Mouse (Mus musculus): ENCODE data around the gene Ugt2b1. TPM values are rescaled to one million over a fixed set of nuclear protein-coding genes. Genes with fewer than 3 reads are reported as not detected.
"Not testable (repeated sequence)": the region's sequence is repeated elsewhere in the genome, so short reads cannot be mapped to it uniquely, and the experiment has no call there.

Gene Ugt2b1
- not detected in 2 replicates for polyA plus RNA-seq (2015; fragmentation: Nextera tagmentation; extraction: Ambion mirVana)

DNA sequence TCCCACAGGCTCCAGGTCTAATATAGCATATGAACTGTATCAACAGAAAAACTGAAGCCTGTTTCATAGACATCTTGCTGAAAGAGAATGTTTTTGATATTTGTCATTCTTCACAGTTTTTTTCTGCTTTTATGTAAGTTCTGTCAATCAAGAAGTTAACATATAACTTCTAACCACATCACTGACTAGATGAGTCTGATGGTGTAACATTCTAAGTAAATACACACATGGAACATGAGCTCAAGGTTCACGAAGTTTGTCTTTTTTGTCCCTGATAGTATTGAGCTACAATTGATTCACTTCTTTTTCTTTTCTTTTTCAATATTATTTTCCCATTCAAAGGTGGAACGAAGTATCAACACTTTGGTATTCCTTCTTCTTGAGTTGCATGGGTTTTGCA is at the start of gene Ugt2b1:
Gene Ugt2b1, minus strand, starts transcription at position 105 of the 400 bp plus-strand sequence.
- no peak for ATAC-seq (ENCODE audit: extremely low read depth, insufficient number of reproducible peaks, low FRiP score, low TSS enrichment)
- Histone ChIP-seq H3K4me2 (no peak within 1 kb of the TSS), H3K36me3 (no peaks in the 10 kb centered on the region), H3K9ac (no peak within 1 kb of the TSS), H3K4me1 (no peaks in the 10 kb centered on the region), H3K27me3 (replicated peaks) (no peaks in the 10 kb centered on the region), H3K9me3 (no peaks in the 10 kb centered on the region), H3K4me3 (no peak within 1 kb of the TSS), H3K27ac (replicated peaks) (no peak within 1 kb of the TSS)
- WGBS = 73% methylated on average over 2 of the region's 2 CpGs

GRCm38 (mm10) chr5:86967271-86967670 is 40.9 kb upstream of the Ugt2b1 start:
- H3K27me3 ChIP-seq (replicated peaks); H3K9me3 ChIP-seq; H3K36me3 ChIP-seq; H3K4me2 ChIP-seq; H3K4me1 ChIP-seq; H3K4me3 ChIP-seq; H3K9ac ChIP-seq; H3K27ac ChIP-seq (replicated peaks); ATAC-seq (ENCODE audit: extremely low read depth, insufficient number of reproducible peaks, low FRiP score, low TSS enrichment): not testable (repeated sequence)
- 82% methylated on average over 5 of the region's 5 CpGs for WGBS

GRCm38 (mm10) chr5:86962849-86963248 is 36.5 kb upstream of the Ugt2b1 start:
- H3K27ac ChIP-seq (replicated peaks); ATAC-seq (ENCODE audit: extremely low read depth, insufficient number of reproducible peaks, low FRiP score, low TSS enrichment); H3K4me1 ChIP-seq; H3K9me3 ChIP-seq; H3K4me3 ChIP-seq; H3K4me2 ChIP-seq; H3K36me3 ChIP-seq; H3K27me3 ChIP-seq (replicated peaks); H3K9ac ChIP-seq: not testable (repeated sequence)
- 68% methylated on average over 1 of the region's 1 CpGs for WGBS

DNA sequence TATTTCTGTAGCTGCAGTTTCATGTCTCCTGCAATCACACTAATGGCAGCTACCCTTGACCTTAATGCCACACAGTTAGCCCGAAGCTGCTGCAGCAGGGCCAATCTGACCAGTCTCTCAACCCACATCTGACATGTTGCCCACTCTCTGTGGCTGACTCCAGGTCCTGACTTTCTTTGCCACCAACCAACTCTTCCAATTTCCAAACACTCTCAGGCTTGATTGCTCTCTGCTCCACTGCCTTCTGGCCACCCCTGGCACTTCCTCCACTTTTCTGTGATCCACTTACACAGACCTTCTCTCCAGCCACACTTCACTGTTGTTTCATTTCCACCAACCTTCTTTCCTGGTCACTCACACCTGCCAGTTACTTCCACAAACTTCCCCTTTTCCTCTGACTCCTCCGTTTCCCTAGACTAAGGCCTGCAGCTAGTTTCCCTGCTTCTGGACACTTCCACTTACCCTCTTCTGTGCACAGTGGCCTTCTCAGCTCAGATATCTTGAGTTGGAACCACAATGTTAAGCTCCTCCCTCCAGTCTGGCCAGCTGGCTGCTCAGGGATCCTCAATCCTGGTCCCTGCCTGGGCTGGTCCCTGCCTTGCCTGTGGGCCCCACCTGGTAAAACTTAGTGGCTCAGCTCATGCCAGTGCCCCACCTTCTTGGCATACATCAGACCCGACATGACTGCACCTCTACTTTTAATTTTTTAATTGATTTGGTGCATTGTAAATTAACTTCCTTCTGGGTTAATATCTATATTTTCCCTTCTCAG is 35.4 kb upstream of the Ugt2b1 start:
- WGBS = 51% methylated on average over 3 of the region's 3 CpGs
- Histone ChIP-seq H3K36me3 (no peaks in the 10 kb centered on the region), H3K4me3 (no peak overlapping the region), H3K9ac (no peak overlapping the region), H3K4me2 (no peak overlapping the region), H3K27me3 (replicated peaks) (no peaks in the 10 kb centered on the region), H3K9me3 (no peaks in the 10 kb centered on the region), H3K4me1 (no peaks in the 10 kb centered on the region), H3K27ac (replicated peaks) (no peak overlapping the region)
- no peak for ATAC-seq (ENCODE audit: extremely low read depth, insufficient number of reproducible peaks, low FRiP score, low TSS enrichment)

DNA sequence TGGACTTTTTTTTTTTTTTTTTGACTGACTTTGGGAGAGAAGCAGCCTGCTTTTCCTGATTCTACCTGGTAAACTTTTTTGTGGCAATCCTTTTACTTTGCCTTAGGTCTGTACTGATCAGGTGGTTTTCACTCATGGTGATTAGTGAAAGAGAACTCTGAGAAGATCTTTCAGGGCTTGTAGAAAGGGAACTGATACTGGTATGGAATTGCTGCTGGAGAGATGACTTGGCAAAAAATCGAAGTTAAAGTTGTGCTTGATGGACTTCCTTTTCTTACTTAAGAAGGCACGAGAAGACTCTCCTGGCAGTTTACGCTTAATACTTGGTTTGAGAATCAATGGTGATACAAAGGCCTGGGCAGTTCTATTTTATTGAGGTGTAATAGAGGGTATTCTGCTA is 34.2 kb upstream of the Ugt2b1 start:
- H3K9ac ChIP-seq = no peak overlapping the region
- no peaks in the 10 kb centered on the region for H3K36me3 ChIP-seq
- H3K27ac ChIP-seq (replicated peaks) = no peak overlapping the region
- ATAC-seq (ENCODE audit: extremely low read depth, insufficient number of reproducible peaks, low FRiP score, low TSS enrichment) = no peak
- H3K27me3 ChIP-seq (replicated peaks) = no peaks in the 10 kb centered on the region
- H3K4me1 ChIP-seq = no peaks in the 10 kb centered on the region
- 67% methylated on average over 3 of the region's 3 CpGs for WGBS
- H3K4me2 ChIP-seq = no peak overlapping the region
- H3K4me3 ChIP-seq = no peak overlapping the region
- no peaks in the 10 kb centered on the region for H3K9me3 ChIP-seq

GRCm38 (mm10) chr5:86942111-86942510 is 15.8 kb upstream of the Ugt2b1 start:
- Histone ChIP-seq H3K4me2 (no peak overlapping the region), H3K36me3 (no peaks in the 10 kb centered on the region)
- no peak for ATAC-seq (ENCODE audit: extremely low read depth, insufficient number of reproducible peaks, low FRiP score, low TSS enrichment)

GRCm38 (mm10) chr5:86920661-86921233 is 5.6 kb downstream of the Ugt2b1 start:
- Histone ChIP-seq H3K27me3 (replicated peaks) (no peaks in the 10 kb centered on the region), H3K4me1 (no peaks in the 10 kb centered on the region), H3K36me3 (no peaks in the 10 kb centered on the region), H3K4me3 (no peak overlapping the region), H3K9me3 (no peaks in the 10 kb centered on the region), H3K27ac (replicated peaks) (no peak overlapping the region), H3K9ac (no peak overlapping the region), H3K4me2 (no peak overlapping the region)
- 60% methylated on average over 3 of the region's 3 CpGs for WGBS
- no peak for ATAC-seq (ENCODE audit: extremely low read depth, insufficient number of reproducible peaks, low FRiP score, low TSS enrichment)

More at GRCm38 (mm10) chr5:86942111-86942510, 15.8 kb upstream of the Ugt2b1 start:
- Histone ChIP-seq H3K9me3 (no peaks in the 10 kb centered on the region), H3K4me3 (no peak overlapping the region), H3K27me3 (replicated peaks) (no peaks in the 10 kb centered on the region), H3K9ac (no peak overlapping the region), H3K4me1 (no peaks in the 10 kb centered on the region), H3K27ac (replicated peaks) (no peak overlapping the region)
- WGBS = 79% methylated on average over 2 of the region's 2 CpGs

DNA sequence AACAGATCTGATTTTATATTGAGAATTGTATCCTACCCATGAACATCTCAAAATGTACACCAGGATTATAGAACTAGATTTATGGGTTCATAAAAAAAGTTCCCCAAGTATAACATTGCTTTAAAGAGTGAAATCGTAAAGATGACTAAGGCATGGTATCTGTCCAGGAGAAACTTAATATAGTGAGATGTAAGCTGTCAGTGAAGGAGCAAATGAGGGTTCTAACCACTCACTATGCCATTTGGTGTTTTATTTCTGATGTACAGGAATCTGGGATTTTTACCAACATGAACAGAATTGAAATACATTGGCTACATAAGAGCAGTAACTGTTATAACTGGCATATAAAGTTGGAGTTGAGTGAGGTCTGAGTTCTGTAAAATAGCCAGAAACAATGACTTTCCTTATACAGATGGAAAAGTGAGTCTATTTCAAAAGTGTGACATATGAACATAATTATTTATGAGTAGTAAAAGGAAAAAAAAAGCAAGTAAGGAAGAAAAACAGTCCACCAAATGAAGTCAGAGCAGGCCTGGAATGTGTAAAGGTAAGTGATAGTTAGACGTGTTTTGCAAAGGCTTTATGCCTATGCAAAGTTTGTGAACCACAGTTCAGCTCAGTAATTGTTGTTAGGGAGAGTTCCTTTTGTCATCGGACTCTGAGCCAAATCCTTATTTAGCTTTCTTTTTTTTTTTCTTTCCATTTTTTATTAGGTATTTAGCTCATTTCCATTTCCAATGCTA is 14.8 kb downstream of the Ugt2b1 start:
- no peak for ATAC-seq (ENCODE audit: extremely low read depth, insufficient number of reproducible peaks, low FRiP score, low TSS enrichment)
- Histone ChIP-seq H3K27me3 (replicated peaks) (no peaks in the 10 kb centered on the region), H3K4me3 (no peak overlapping the region), H3K9ac (no peak overlapping the region), H3K4me2 (no peak overlapping the region), H3K36me3 (no peaks in the 10 kb centered on the region), H3K4me1 (no peaks in the 10 kb centered on the region), H3K9me3 (no peaks in the 10 kb centered on the region), H3K27ac (replicated peaks) (no peak overlapping the region)
- 72% methylated on average over 3 of the region's 3 CpGs for WGBS

GRCm38 (mm10) chr5:86910770-86911169 is 15.6 kb downstream of the Ugt2b1 start:
- no peak overlapping the region for H3K4me2 ChIP-seq
- no peak overlapping the region for H3K27ac ChIP-seq (replicated peaks)
- no peaks in the 10 kb centered on the region for H3K4me1 ChIP-seq
- no peak overlapping the region for H3K4me3 ChIP-seq
- no peak for ATAC-seq (ENCODE audit: extremely low read depth, insufficient number of reproducible peaks, low FRiP score, low TSS enrichment)
- no peaks in the 10 kb centered on the region for H3K36me3 ChIP-seq
- no peaks in the 10 kb centered on the region for H3K27me3 ChIP-seq (replicated peaks)
- H3K9me3 ChIP-seq = no peaks in the 10 kb centered on the region
- WGBS = 58% methylated on average over 1 of the region's 1 CpGs
- H3K9ac ChIP-seq = no peak overlapping the region

DNA sequence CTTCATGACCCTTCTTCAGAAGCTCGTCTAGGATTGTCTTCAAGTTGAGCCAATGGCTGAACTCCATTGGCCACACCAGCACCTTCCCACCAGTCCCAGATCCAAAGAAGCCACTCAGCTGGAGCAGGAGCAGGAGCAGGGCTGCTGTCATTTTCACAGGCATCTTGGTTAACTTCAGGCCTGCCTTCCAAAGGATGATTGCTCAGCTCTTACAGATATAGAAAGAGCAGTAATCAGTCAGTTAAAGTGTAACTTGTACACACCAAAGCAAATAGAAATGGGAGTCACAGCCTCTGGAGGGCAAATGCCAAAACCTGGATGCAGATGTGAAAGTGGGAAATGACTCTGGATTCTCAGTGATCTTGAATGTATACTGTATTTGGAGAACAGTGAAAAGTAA is 19.6 kb downstream of the Ugt2b1 start, which contains the start of gene Ugt2b34:
Gene Ugt2b34, minus strand, starts transcription at position 180 of the 400 bp plus-strand sequence.
- H3K9me3 ChIP-seq = no peaks in the 10 kb centered on the region
- WGBS = 43% methylated on average over 1 of the region's 1 CpGs
- no peaks in the 10 kb centered on the region for H3K36me3 ChIP-seq
- no peaks in the 10 kb centered on the region for H3K4me1 ChIP-seq
- no peak for ATAC-seq (ENCODE audit: extremely low read depth, insufficient number of reproducible peaks, low FRiP score, low TSS enrichment)
- H3K4me3 ChIP-seq = no peak within 1 kb of the TSS
- no peak within 1 kb of the TSS for H3K4me2 ChIP-seq
- no peaks in the 10 kb centered on the region for H3K27me3 ChIP-seq (replicated peaks)
- H3K27ac ChIP-seq (replicated peaks) = no peak within 1 kb of the TSS
- H3K9ac ChIP-seq = no peak within 1 kb of the TSS

GRCm38 (mm10) chr5:86889933-86890332 is 36.4 kb downstream of the Ugt2b1 start:
- H3K36me3 ChIP-seq = no peaks in the 10 kb centered on the region
- no peak overlapping the region for H3K9ac ChIP-seq
- H3K4me1 ChIP-seq = no peaks in the 10 kb centered on the region
- H3K4me3 ChIP-seq = no peak overlapping the region
- no peaks in the 10 kb centered on the region for H3K27me3 ChIP-seq (replicated peaks)
- H3K9me3 ChIP-seq = peaks cover 7% of the 10 kb centered on the region; the same call in 1 of the 2 replicates
- WGBS = 78% methylated on average over 1 of the region's 1 CpGs
- ATAC-seq (ENCODE audit: extremely low read depth, insufficient number of reproducible peaks, low FRiP score, low TSS enrichment) = no peak
- no peak overlapping the region for H3K27ac ChIP-seq (replicated peaks)
- no peak overlapping the region for H3K4me2 ChIP-seq

Data from heart, embryonic 13.5 days (tissue).